Mouse (Mus musculus) forebrain, embryonic 14.5 days (tissue): ENCODE results near the gene Card9. TPM values are rescaled to one million over a fixed set of nuclear protein-coding genes. Genes with fewer than 3 reads are reported as not detected.
A peak's percentile ranks its signal among the peaks of the same experiment; 100 is the strongest.

Experiments used
- ATAC-seq: fragments of 200-750 bp; cut with Nextera tagmentation; 2 replicates; pipeline ENCODE4 v1.8.0; 2017; ENCODE audit warnings: mild to moderate bottlenecking, moderate library complexity
- DNase-seq: peaks from one replicate; pipeline ENCODE4 v3.0.0-alpha.2; 2015; ENCODE audit warnings: low spot score
- H3K27ac ChIP-seq: fragments of 300-500 bp; sonication (generic); 2 replicates; pipeline ENCODE4 v1.5.1; 2014; ENCODE audit warnings: low read depth, mild to moderate bottlenecking, control low read depth, low read length, moderate library complexity
- H3K27me3 ChIP-seq: fragments of 300-500 bp; sonication (generic); replicated peaks from 2 replicates; pipeline ENCODE4 v1.6.1; 2014; ENCODE audit warnings: low read length, control low read depth, mixed read lengths; ENCODE audit not compliant: control insufficient read depth, insufficient read depth
- H3K36me3 ChIP-seq: fragments of 300-500 bp; sonication (generic); 2 replicates; pipeline ENCODE4 v1.6.1; 2014; ENCODE audit warnings: low read length, control low read depth; ENCODE audit not compliant: control insufficient read depth, insufficient read depth
- H3K4me1 ChIP-seq: fragments of 300-500 bp; sonication (generic); 2 replicates; pipeline ENCODE4 v1.6.1; 2014; ENCODE audit warnings: antibody characterized with exemption, low read length, control low read depth; ENCODE audit not compliant: control insufficient read depth, insufficient read depth
- H3K4me2 ChIP-seq: fragments of 300-500 bp; sonication (generic); 2 replicates; pipeline ENCODE4 v1.6.1; 2014; ENCODE audit warnings: mild to moderate bottlenecking, control low read depth, low read length
- H3K4me3 ChIP-seq: fragments of 300-500 bp; sonication (generic); 2 replicates; pipeline ENCODE4 v1.5.1; 2014; ENCODE audit warnings: low read depth, low read length, control low read depth
- H3K9ac ChIP-seq: fragments of 300-500 bp; sonication (generic); 2 replicates; pipeline ENCODE4 v1.6.1; 2014; ENCODE audit warnings: mild to moderate bottlenecking, low read length, control low read depth, moderate library complexity
- H3K9me3 ChIP-seq: fragments of 300-500 bp; sonication (generic); replicated peaks from 2 replicates; pipeline ENCODE4 v1.6.1; 2016; ENCODE audit warnings: low read length, control low read depth, mixed read lengths; ENCODE audit not compliant: control insufficient read depth
- WGBS: fragments of 180-500 bp; shearing (Covaris S2); extraction: QIAGEN DNeasy Blood & Tissue Kit; methylation state at CpG from one replicate; pipeline ENCODE4 v1.1.7; 2014; 5-methylcytosine and 5-hydroxymethylcytosine counted together
- polyA plus RNA-seq: library from polyadenylated mRNA; unstranded; fragments of >200 nt; fragmentation: Nextera tagmentation; extraction: Ambion mirVana; gene quantifications from 2 replicates; pipeline ENCODE4 v1.2.1, GENCODE M21; 2014

Card9 gene
- polyA plus RNA-seq, 1 experiment from 2014 or later, result 1.1 TPM

- WGBS, result 90% methylated on average over 2 of the region's 2 CpGs
Observed at GRCm38 (mm10) chr2:26341510-26341981, 19.2 kb downstream of the Card9 start.

DNA sequence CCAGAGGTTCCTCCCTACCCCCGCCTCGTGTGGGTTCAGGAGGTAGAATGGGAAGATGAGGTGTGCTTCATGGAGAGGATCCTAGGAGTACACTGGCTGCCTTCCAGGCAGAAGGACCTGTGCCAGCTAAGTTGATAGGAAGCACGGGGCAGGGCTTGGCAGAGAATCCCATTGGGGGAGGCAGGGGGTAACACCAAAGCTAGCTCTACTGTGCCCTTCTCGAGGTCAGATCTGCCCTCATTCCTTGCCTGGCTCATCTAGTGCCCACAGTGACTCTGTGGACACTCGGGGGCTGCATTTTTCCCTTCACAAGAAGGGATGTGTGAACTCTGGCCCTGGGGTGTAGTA, 21.5 kb downstream of the Card9 start:
- no peak overlapping the region for H3K27ac ChIP-seq
- WGBS, result 87% methylated on average over 5 of the region's 5 CpGs
- no peak for ATAC-seq
- no peak for DNase-seq
- no peaks in the 10 kb centered on the region for H3K27me3 ChIP-seq
- H3K9me3 ChIP-seq, result no peaks in the 10 kb centered on the region
- H3K4me1 ChIP-seq, result no peaks in the 10 kb centered on the region
- no peak overlapping the region for H3K4me3 ChIP-seq
- H3K4me2 ChIP-seq, result no peak overlapping the region
- H3K36me3 ChIP-seq, result peaks cover 55% of the 10 kb centered on the region
- H3K9ac ChIP-seq, result no peak overlapping the region

More at GRCm38 (mm10) chr2:26341510-26341981, 19.2 kb downstream of the Card9 start:
- Histone ChIP-seq H3K9me3 (no peaks in the 10 kb centered on the region), H3K4me3 (no peak overlapping the region), H3K27me3 (no peaks in the 10 kb centered on the region), H3K4me2 (no peak overlapping the region), H3K36me3 (peaks cover 79% of the 10 kb centered on the region), H3K27ac (no peak overlapping the region), H3K4me1 (no peaks in the 10 kb centered on the region), H3K9ac (no peak overlapping the region)
- DNase-seq, result no peak
- ATAC-seq, result no peak

DNA sequence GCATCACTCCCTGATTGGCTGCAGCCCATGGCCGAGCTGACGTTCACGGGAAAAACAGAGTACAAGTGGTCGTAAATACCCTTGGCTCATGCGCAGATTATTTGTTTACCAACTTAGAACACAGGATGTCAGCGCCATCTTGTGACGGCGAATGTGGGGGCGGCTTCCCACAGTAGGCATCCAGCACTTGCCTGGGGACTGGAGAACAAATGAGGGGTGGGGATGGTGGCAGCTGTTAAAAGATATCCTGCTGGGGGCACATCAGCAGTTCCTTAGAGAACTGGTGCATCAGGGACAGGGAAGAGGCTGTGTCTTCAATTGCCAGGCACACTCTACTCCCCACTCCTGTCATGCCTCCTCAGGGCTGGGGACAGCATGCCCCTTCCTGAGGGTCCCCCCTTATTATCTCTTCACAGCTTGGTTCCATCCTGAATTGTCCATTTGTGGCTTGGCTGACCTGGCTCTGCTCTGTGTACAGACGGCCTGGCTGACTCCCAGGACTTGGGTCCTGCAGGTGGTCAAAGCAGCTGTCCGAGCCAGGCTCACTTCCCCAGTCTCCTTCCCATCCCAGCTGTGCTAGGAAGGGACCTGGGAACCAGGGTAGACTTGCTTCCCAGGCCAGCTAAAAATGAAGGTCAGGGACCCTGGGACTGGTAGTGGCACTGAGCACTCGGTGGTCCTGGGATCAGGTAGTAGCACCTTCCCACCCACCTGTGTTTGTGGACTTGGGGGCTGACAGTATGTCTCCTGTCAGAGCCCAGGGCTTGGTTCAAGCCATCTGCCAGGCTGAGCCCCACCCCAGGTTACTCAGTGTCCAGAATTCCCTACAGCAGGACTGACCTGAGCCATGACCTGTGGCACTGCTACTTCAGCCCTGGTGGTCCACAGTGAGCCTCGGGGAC, 22.2 kb downstream of the Card9 start:
- WGBS, result 83% methylated on average over 8 of the region's 13 CpGs
- DNase-seq (no peak), ATAC-seq (0 out of 2 replicates have a peak, but pooled peaks have one; percentile 12)
- Histone ChIP-seq H3K36me3 (peaks cover 49% of the 10 kb centered on the region), H3K27me3 (no peaks in the 10 kb centered on the region), H3K4me2 (no peak overlapping the region), H3K4me3 (no peak overlapping the region), H3K27ac (no peak overlapping the region), H3K9ac (no peak overlapping the region), H3K4me1 (no peaks in the 10 kb centered on the region), H3K9me3 (no peaks in the 10 kb centered on the region)

- Histone ChIP-seq H3K4me1 (no peaks in the 10 kb centered on the region), H3K36me3 (peaks cover 64% of the 10 kb centered on the region), H3K4me2 (no peak overlapping the region), H3K9ac (no peak overlapping the region), H3K27me3 (no peaks in the 10 kb centered on the region), H3K9me3 (no peaks in the 10 kb centered on the region), H3K27ac (no peak overlapping the region), H3K4me3 (no peak overlapping the region)
- DNase-seq, result no peak
- no peak for ATAC-seq
- 80% methylated on average over 6 of the region's 6 CpGs for WGBS
Observed at GRCm38 (mm10) chr2:26330702-26331101, 30.0 kb downstream of the Card9 start.

DNA sequence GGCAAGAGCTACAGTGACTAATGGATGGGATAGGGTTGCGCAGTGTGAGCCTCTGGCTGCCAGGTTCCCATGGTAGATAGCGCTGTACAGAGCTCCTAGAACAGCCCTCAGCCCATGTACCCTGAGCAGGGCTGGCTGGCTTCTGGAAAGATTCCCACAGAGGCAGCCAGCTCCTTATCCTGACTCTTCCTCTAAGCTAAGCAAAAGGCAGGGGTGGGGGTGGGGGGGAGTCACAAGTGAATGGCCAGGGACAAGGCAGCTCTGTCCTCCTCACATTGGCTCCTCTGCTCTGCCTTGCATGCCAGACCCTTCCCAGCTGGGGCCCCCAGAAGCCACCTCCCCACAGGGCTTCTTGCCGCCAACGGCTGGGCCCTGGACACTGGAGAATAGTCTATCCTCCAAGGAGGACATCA, 30.7 kb downstream of the Card9 start:
- Histone ChIP-seq H3K9ac (no peak overlapping the region), H3K9me3 (no peaks in the 10 kb centered on the region), H3K27me3 (no peaks in the 10 kb centered on the region), H3K4me3 (no peak overlapping the region), H3K27ac (no peak overlapping the region), H3K4me1 (no peaks in the 10 kb centered on the region), H3K36me3 (peaks cover 70% of the 10 kb centered on the region), H3K4me2 (no peak overlapping the region)
- WGBS, result 94% methylated on average over 4 of the region's 4 CpGs
- DNase-seq (no peak), ATAC-seq (no peak)

DNA sequence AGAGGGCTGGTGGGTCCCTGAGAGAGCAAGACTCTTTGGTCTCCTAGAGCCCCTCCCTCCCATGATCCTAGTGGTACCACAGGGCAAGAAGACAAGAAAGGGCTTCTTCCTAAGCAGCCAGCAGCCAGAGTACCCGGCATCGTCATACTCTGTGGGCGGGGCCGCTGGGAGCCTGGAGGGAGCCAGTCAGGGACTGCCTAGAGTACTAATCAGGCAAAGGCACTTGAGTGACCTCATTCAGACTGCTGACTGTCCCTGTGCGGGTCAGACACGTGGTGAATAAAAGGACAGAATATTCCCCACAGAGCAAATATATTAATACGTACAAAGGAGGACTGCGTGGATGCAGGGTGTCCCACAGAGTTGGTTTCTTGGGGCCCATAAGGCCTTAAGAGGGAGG, 31.3 kb downstream of the Card9 start:
- DNase-seq (no peak), ATAC-seq (no peak)
- Histone ChIP-seq H3K36me3 (peaks cover 77% of the 10 kb centered on the region), H3K9ac (no peak overlapping the region), H3K27ac (no peak overlapping the region), H3K4me2 (no peak overlapping the region), H3K27me3 (no peaks in the 10 kb centered on the region), H3K4me3 (no peak overlapping the region), H3K4me1 (no peaks in the 10 kb centered on the region), H3K9me3 (no peaks in the 10 kb centered on the region)
- WGBS, result 54% methylated on average over 8 of the region's 8 CpGs

GRCm38 (mm10) chr2:26327852-26328251, 32.9 kb downstream of the Card9 start:
- H3K36me3 ChIP-seq, result peaks cover 91% of the 10 kb centered on the region
- no peaks in the 10 kb centered on the region for H3K4me1 ChIP-seq
- no peak overlapping the region for H3K27ac ChIP-seq
- H3K9ac ChIP-seq, result no peak overlapping the region
- no peaks in the 10 kb centered on the region for H3K27me3 ChIP-seq
- WGBS, result 90% methylated on average over 4 of the region's 4 CpGs
- H3K4me2 ChIP-seq, result no peak overlapping the region
- no peaks in the 10 kb centered on the region for H3K9me3 ChIP-seq
- no peak overlapping the region for H3K4me3 ChIP-seq
- ATAC-seq, result no peak
- DNase-seq, result no peak

DNA sequence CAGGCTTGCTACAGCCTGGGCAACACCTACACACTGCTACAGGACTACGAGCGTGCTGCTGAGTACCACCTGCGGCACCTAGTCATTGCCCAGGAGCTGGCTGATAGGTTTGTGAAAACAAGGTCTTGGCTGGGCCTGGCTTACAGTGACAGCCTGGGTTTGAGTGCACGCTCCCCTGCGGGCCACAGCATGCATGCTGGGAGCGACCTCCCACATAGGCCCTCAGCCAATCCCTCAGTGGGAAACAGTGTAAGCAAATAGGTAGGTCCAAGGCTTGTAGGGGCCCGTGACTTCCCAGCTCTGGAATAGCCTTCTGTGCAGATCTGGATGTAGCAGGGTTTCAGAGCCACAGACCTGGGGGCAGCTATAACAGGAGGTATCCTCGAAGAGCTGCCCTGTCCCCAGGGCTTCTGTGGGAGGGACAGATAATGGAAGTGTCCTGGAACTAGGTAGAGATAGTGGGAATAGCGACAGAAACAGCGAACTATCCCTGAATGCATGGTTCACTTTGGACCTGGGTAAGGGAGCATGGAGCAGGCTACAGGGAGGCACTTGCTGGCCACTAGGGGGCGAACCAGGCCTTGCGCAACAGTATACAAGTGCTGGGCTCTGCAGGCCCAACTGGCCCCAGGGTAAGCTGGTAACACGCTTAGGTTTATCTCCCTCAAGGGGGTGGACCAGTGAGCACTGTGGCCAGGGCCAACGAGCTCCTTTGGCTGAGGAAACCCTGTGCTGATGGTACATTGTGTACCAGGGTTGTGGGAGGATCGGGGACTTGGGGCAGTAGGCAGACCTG, 35.1 kb downstream of the Card9 start:
- Histone ChIP-seq H3K27ac (no peak overlapping the region), H3K9me3 (no peaks in the 10 kb centered on the region), H3K36me3 (peaks cover 79% of the 10 kb centered on the region), H3K9ac (no peak overlapping the region), H3K27me3 (no peaks in the 10 kb centered on the region), H3K4me1 (no peaks in the 10 kb centered on the region), H3K4me2 (no peak overlapping the region), H3K4me3 (no peak overlapping the region)
- WGBS, result 70% methylated on average over 15 of the region's 15 CpGs
- DNase-seq, result peak; percentile 61
- peak; percentile 77; the same call in 1 of the 2 replicates for ATAC-seq
